Mouse (Mus musculus): ENCODE results near the gene Hes1. TPM values are rescaled to one million over a fixed set of nuclear protein-coding genes. Genes with fewer than 3 reads are reported as not detected.

Gene Hes1
- polyA plus RNA-seq, 1 experiment from 2014 or later = 38.5 TPM

GRCm38 (mm10) chr16:30066184-30066851 is 2.1 kb downstream of the Hes1 start:
- Histone ChIP-seq H3K4me1 (ENCODE audit: control insufficient read depth, insufficient read depth, low read length) (peaks cover 41% of the 10 kb centered on the region), H3K27me3 (ENCODE audit: control insufficient read depth, insufficient read depth, low read length) (no peaks in the 10 kb centered on the region), H3K36me3 (ENCODE audit: control insufficient read depth, insufficient read depth, low read length) (no peaks in the 10 kb centered on the region), H3K4me3 (replicated peaks; ENCODE audit: low read length) (peak overlapping the region; percentile 71), H3K9ac (ENCODE audit: low read length) (peak overlapping the region; percentile 93), H3K9me3 (replicated peaks; ENCODE audit: control insufficient read depth, low read length) (no peaks in the 10 kb centered on the region), H3K27ac (ENCODE audit: low read length) (peak overlapping the region; percentile 90), H3K4me2 (ENCODE audit: low read depth, low read length) (peak overlapping the region; percentile 94)
- under 1% methylated on average over 38 of the region's 38 CpGs for WGBS
- no peak for ATAC-seq (ENCODE audit: insufficient read depth, low FRiP score)

GRCm38 (mm10) chr16:30066852-30067301 is 2.7 kb downstream of the Hes1 start:
- H3K9ac ChIP-seq (ENCODE audit: low read length) = peak overlapping the region; percentile 93
- peak overlapping the region; percentile 94 for H3K4me2 ChIP-seq (ENCODE audit: low read depth, low read length)
- peaks cover 37% of the 10 kb centered on the region for H3K4me1 ChIP-seq (ENCODE audit: control insufficient read depth, insufficient read depth, low read length)
- under 1% methylated on average over 46 of the region's 46 CpGs for whole genome bisulfite sequencing
- H3K4me3 ChIP-seq (replicated peaks; ENCODE audit: low read length) = peak overlapping the region; percentile 71
- H3K27ac ChIP-seq (ENCODE audit: low read length) = peak overlapping the region; percentile 90
- H3K9me3 ChIP-seq (replicated peaks; ENCODE audit: control insufficient read depth, low read length) = no peaks in the 10 kb centered on the region
- H3K27me3 ChIP-seq (ENCODE audit: control insufficient read depth, insufficient read depth, low read length) = no peaks in the 10 kb centered on the region
- no peak for ATAC-seq (ENCODE audit: insufficient read depth, low FRiP score)
- no peaks in the 10 kb centered on the region for H3K36me3 ChIP-seq (ENCODE audit: control insufficient read depth, insufficient read depth, low read length)

- Histone ChIP-seq H3K36me3 (ENCODE audit: control insufficient read depth, insufficient read depth, low read length) (no peaks in the 10 kb centered on the region), H3K27me3 (ENCODE audit: control insufficient read depth, insufficient read depth, low read length) (no peaks in the 10 kb centered on the region), H3K4me1 (ENCODE audit: control insufficient read depth, insufficient read depth, low read length) (peaks cover 24% of the 10 kb centered on the region), H3K4me3 (replicated peaks; ENCODE audit: low read length) (peak overlapping the region; percentile 45), H3K27ac (ENCODE audit: low read length) (peak overlapping the region; percentile 89), H3K9me3 (replicated peaks; ENCODE audit: control insufficient read depth, low read length) (no peaks in the 10 kb centered on the region), H3K9ac (ENCODE audit: low read length) (peak overlapping the region; percentile 72), H3K4me2 (ENCODE audit: low read depth, low read length) (peak overlapping the region; percentile 75)
- WGBS = 5% methylated on average over 36 of the region's 36 CpGs
- ATAC-seq (ENCODE audit: insufficient read depth, low FRiP score) = no peak
Observed at GRCm38 (mm10) chr16:30068041-30069020, 4.1 kb downstream of the Hes1 start.

GRCm38 (mm10) chr16:30069580-30069949 is 5.4 kb downstream of the Hes1 start:
- no peak for ATAC-seq (ENCODE audit: insufficient read depth, low FRiP score)

GRCm38 (mm10) chr16:30069950-30070770 is 6.0 kb downstream of the Hes1 start:
- H3K4me1 ChIP-seq (ENCODE audit: control insufficient read depth, insufficient read depth, low read length) = peaks cover 24% of the 10 kb centered on the region
- WGBS = under 1% methylated on average over 66 of the region's 82 CpGs
- H3K4me2 ChIP-seq (ENCODE audit: low read depth, low read length) = peak overlapping the region; percentile 79
- H3K27me3 ChIP-seq (ENCODE audit: control insufficient read depth, insufficient read depth, low read length) = no peaks in the 10 kb centered on the region
- H3K9ac ChIP-seq (ENCODE audit: low read length) = peak overlapping the region; percentile 80
- H3K36me3 ChIP-seq (ENCODE audit: control insufficient read depth, insufficient read depth, low read length) = no peaks in the 10 kb centered on the region
- peak overlapping the region; percentile 98 for H3K27ac ChIP-seq (ENCODE audit: low read length)
- no peaks in the 10 kb centered on the region for H3K9me3 ChIP-seq (replicated peaks; ENCODE audit: control insufficient read depth, low read length)
- H3K4me3 ChIP-seq (replicated peaks; ENCODE audit: low read length) = peak overlapping the region; percentile 53
- ATAC-seq (ENCODE audit: insufficient read depth, low FRiP score) = peak; percentile 87

More at GRCm38 (mm10) chr16:30069580-30069949, 5.4 kb downstream of the Hes1 start:
- no peaks in the 10 kb centered on the region for H3K27me3 ChIP-seq (ENCODE audit: control insufficient read depth, insufficient read depth, low read length)
- WGBS = 6% methylated on average over 4 of the region's 4 CpGs
- H3K9ac ChIP-seq (ENCODE audit: low read length) = peak overlapping the region; percentile 80
- peak overlapping the region; percentile 98 for H3K27ac ChIP-seq (ENCODE audit: low read length)
- H3K4me3 ChIP-seq (replicated peaks; ENCODE audit: low read length) = peak overlapping the region; percentile 53
- H3K4me2 ChIP-seq (ENCODE audit: low read depth, low read length) = peak overlapping the region; percentile 79
- peaks cover 24% of the 10 kb centered on the region for H3K4me1 ChIP-seq (ENCODE audit: control insufficient read depth, insufficient read depth, low read length)
- no peaks in the 10 kb centered on the region for H3K36me3 ChIP-seq (ENCODE audit: control insufficient read depth, insufficient read depth, low read length)
- no peaks in the 10 kb centered on the region for H3K9me3 ChIP-seq (replicated peaks; ENCODE audit: control insufficient read depth, low read length)

- H3K27me3 ChIP-seq (ENCODE audit: control insufficient read depth, insufficient read depth, low read length) = no peaks in the 10 kb centered on the region
- H3K4me2 ChIP-seq (ENCODE audit: low read depth, low read length) = peak overlapping the region; percentile 79
- no peaks in the 10 kb centered on the region for H3K36me3 ChIP-seq (ENCODE audit: control insufficient read depth, insufficient read depth, low read length)
- peak overlapping the region; percentile 80 for H3K9ac ChIP-seq (ENCODE audit: low read length)
- ATAC-seq (ENCODE audit: insufficient read depth, low FRiP score) = no peak
- no peaks in the 10 kb centered on the region for H3K9me3 ChIP-seq (replicated peaks; ENCODE audit: control insufficient read depth, low read length)
- H3K27ac ChIP-seq (ENCODE audit: low read length) = peak overlapping the region; percentile 98
- peaks cover 24% of the 10 kb centered on the region for H3K4me1 ChIP-seq (ENCODE audit: control insufficient read depth, insufficient read depth, low read length)
- H3K4me3 ChIP-seq (replicated peaks; ENCODE audit: low read length) = peak overlapping the region; percentile 53
- 5% methylated on average over 12 of the region's 12 CpGs for WGBS
Observed at GRCm38 (mm10) chr16:30070771-30071191, 6.6 kb downstream of the Hes1 start.

GRCm38 (mm10) chr16:30073317-30073716 is 9.1 kb downstream of the Hes1 start:
- no peak overlapping the region for H3K4me3 ChIP-seq (replicated peaks; ENCODE audit: low read length)
- H3K27ac ChIP-seq (ENCODE audit: low read length) = no peak overlapping the region
- no peaks in the 10 kb centered on the region for H3K27me3 ChIP-seq (ENCODE audit: control insufficient read depth, insufficient read depth, low read length)
- ATAC-seq (ENCODE audit: insufficient read depth, low FRiP score) = no peak
- peaks cover 19% of the 10 kb centered on the region for H3K4me1 ChIP-seq (ENCODE audit: control insufficient read depth, insufficient read depth, low read length)
- WGBS = 92% methylated on average over 1 of the region's 1 CpGs
- no peak overlapping the region for H3K4me2 ChIP-seq (ENCODE audit: low read depth, low read length)
- H3K9ac ChIP-seq (ENCODE audit: low read length) = no peak overlapping the region
- H3K9me3 ChIP-seq (replicated peaks; ENCODE audit: control insufficient read depth, low read length) = no peaks in the 10 kb centered on the region
- no peaks in the 10 kb centered on the region for H3K36me3 ChIP-seq (ENCODE audit: control insufficient read depth, insufficient read depth, low read length)

GRCm38 (mm10) chr16:30081498-30081897 is 17.3 kb downstream of the Hes1 start:
- peak overlapping the region; percentile 23; the same call in 1 of the 2 replicates for H3K9ac ChIP-seq (ENCODE audit: low read length)
- H3K27me3 ChIP-seq (ENCODE audit: control insufficient read depth, insufficient read depth, low read length) = no peaks in the 10 kb centered on the region
- no peak overlapping the region for H3K4me2 ChIP-seq (ENCODE audit: low read depth, low read length)

More at GRCm38 (mm10) chr16:30081498-30081897, 17.3 kb downstream of the Hes1 start:
- WGBS = 51% methylated on average over 4 of the region's 4 CpGs
- Histone ChIP-seq H3K36me3 (ENCODE audit: control insufficient read depth, insufficient read depth, low read length) (no peaks in the 10 kb centered on the region), H3K27ac (ENCODE audit: low read length) (0 out of 2 replicates have a peak overlapping the region, but pooled peaks have one; percentile 40), H3K4me3 (replicated peaks; ENCODE audit: low read length) (no peak overlapping the region), H3K9me3 (replicated peaks; ENCODE audit: control insufficient read depth, low read length) (no peaks in the 10 kb centered on the region), H3K4me1 (ENCODE audit: control insufficient read depth, insufficient read depth, low read length) (peaks cover 5% of the 10 kb centered on the region)
- ATAC-seq (ENCODE audit: insufficient read depth, low FRiP score) = no peak

Data from stomach, embryonic 16.5 days (tissue).